Mouse (Mus musculus) gastrocnemius, postnatal 4 days (tissue): ENCODE measurements around the gene Mettl8. TPM values are rescaled to one million over a fixed set of nuclear protein-coding genes. Genes with fewer than 3 reads are reported as not detected.

Experiments
- DNase-seq, 2 experiments: peaks; one replicate each; pipeline ENCODE4 v3.0.0; 2021 to 2022; ENCODE audit warnings: low spot score in 2 of 2, mixed read lengths in 2 of 2
- long read RNA-seq, 2 experiments: library from polyadenylated mRNA; stranded (forward); transcript quantifications; one replicate each; pipeline ENCODE4 v2.0.0; 2021
- total RNA-seq, 2 experiments: library from RNA; stranded (reverse); gene quantifications; 2 replicates each; pipeline ENCODE4 v1.2.3; 2021

Gene Mettl8
- 10 to 100 TPM in 1 of 2 experiments, 1 to 10 TPM in 1; 8.0 to 10.6 TPM for total RNA-seq
- long read RNA-seq, experiment 1, transcript Mettl8-204 (10 exons, 2,347 nt) = major isoform, 6 of 12 reads
- long read RNA-seq, experiment 1, partial matches to known transcripts = 1 of 12 reads
- long read RNA-seq, experiment 1, other reads (novel, unspliced or antisense) = 5 of 12 reads
- long read RNA-seq, experiment 2, transcript Mettl8-204 (10 exons, 2,347 nt) = major isoform, 16 of 24 reads
- long read RNA-seq, experiment 2, partial matches to known transcripts = 0 of 24 reads
- long read RNA-seq, experiment 2, other reads (novel, unspliced or antisense) = 8 of 24 reads

GRCm38 (mm10) chr2:71055300-71056114, at the start of gene Mettl8, which contains the start of gene Dcaf17:
Mettl8 (minus strand) TSS chr2:71055583.
Dcaf17 (plus strand) TSS chr2:71055328.
- peak; percentile 80 to 86 for DNase-seq

DNA sequence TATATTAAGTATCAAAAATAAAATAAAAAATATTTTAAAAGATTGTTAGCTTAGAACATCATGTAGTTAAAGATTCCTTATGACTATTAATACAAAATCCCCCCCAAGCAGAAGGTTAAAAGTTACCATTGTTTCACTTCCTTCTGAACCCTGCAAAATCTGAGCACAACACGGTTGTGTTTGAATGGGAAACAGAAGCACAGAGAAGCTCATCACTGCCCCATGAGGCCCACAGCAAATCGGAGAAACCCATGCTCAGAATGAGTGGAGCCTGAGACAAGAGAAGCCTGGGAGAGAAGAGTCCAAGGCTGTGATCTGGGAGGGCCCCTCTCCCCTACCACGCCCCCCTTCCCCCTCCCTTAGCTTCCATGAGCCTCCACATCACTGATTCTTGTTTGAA, 49.3 kb upstream of the Mettl8 start:
- DNase-seq = no peak

DNA sequence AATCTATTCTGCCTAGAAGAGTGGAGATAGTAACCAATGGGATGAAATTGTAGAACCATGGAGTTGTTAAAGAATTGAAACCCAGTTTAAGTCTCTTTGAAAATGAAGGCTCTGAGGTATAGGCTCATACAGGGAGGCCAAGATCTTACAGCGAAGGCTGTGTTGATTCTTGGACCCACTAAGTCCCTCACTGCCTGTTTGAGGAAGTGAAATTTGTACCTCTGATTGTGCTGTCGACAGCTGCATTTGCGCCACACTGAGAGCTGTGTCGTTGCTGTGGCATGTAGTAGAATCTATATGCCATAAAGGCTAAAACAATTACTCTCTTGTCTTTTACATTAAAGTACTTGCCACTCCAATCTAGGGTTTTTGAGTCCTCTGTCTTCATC, 47.9 kb upstream of the Mettl8 start:
- DNase-seq = no peak

DNA sequence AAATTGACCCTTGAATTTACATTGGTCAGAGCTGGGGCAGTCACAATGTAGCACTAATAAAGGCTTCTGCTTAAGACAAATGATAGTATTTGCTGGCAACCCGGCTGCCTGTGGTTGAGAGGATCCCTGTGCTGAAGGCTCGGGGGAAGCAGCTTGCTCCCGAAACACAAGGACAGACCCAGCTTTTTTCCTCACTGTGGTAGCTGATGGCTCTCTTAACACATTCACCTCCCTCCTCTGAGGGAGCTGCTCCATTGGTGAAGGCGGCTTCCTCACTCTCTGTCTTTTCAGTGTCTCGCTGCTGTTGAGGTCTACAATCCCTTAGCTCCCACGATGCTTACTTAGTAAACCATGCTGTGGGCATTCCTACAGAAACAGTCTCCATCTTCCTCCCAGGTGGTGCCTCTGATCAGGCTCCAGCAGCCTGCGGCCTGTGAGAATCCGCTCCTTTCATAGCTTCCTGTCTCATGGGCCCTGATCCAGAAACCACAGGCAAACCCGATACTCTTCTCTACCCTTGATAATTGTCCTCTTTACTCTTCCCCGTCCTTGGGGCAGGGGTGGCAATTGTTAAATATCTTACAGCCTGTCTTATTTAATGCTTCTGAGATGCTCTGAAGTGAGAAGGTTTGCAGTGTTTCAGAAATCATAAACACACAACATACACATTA, 47.4 kb upstream of the Mettl8 start:
- no peak for DNase-seq

- no peak for DNase-seq
Measured at GRCm38 (mm10) chr2:71096170-71096569, 40.8 kb upstream of the Mettl8 start.

DNA sequence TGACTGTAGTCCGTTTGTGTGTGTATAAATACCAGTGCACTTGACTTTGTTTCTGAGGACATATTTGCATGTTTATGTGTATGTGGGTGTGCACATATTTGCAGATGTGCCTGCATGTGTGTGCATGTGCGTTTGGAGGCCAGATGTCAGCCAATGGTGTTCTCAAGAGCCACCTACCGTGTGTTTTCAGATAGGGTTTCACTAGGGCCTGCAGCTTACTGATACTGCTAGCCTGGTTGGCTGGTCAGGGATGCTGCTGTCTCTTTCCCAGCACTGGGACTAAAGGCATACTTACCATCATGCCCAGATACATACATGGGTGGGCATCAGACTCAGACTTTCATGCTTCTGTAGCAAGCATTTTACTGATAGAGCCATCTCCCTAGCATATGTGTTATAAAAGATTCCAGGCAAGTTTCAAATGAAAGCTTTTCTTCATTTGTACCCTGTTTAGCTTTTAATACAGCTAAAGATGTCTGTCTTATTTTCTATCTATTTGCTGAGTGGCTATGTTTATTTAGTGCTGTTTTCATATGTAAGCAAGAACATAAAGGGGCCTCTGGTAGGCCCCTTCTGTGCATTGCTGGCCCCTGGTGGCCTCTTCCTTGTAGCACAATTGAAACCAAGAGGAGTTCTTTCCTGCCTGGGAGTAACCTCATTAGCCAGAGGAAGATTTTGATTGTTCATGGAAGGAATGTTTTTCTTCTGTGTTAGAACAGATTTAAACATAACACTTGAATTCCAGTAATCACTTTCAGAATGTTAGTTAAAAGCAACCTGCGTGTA, 35.5 kb upstream of the Mettl8 start:
- DNase-seq = no peak

GRCm38 (mm10) chr2:71089766-71090165, 34.4 kb upstream of the Mettl8 start:
- no peak for DNase-seq

DNA sequence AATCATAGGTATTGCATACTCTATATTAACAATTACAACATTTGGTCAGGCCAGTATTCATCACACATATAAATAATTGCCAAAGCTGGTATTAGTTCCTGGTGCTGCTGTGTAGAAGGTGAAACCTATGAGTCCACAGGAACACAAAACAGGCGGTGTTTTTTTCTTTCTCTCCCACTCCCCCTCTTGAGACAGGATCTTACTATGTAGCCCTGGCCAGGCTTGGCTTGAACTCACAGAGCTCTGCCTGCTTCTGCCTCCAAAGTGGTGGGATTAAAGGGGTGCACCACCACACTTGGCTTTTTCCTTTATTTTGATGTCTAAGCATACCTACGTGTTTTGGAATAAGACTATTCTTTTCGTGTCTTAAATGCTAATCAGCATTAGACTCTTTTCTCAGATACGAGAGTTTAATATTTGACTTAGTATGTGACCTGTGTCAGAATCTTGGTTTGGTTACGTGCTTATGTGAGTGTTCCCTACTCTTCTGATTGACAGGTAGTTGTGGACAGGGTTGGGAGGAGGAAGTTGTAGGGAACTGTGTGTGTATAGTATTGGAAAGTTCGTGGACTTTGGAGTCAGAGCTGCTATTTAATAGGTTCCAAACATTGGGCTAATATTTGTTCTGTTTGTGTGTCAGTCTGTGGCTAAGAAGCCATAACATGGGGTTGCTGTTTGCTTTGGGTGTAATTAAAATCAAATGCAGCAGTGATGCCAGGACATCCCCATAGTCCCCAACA, 28.2 kb upstream of the Mettl8 start:
- no peak for DNase-seq

DNA sequence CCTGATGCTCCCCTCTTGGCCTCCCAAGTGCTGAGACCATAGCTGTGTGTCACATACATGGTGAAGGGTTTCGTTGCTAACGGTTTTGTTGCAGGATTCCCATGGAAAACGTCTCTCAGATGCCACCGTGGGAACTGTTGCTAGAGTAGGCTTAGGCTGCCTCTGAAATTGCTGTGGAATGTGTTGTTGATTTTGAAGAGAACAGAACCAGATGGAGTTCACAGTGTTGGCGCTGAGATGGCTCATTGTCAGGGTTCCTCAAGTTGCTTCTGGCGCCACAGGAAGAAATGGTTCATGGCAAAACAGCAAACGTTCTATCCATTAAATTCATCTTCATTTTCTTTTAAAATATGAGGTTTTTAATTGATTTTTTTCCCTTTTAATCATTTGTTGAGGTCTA, 27.0 kb upstream of the Mettl8 start:
- DNase-seq = no peak

- DNase-seq = no peak
Measured at GRCm38 (mm10) chr2:71073828-71074227, 18.4 kb upstream of the Mettl8 start.

- no peak for DNase-seq
Measured at GRCm38 (mm10) chr2:71073330-71073729, 17.9 kb upstream of the Mettl8 start.

DNA sequence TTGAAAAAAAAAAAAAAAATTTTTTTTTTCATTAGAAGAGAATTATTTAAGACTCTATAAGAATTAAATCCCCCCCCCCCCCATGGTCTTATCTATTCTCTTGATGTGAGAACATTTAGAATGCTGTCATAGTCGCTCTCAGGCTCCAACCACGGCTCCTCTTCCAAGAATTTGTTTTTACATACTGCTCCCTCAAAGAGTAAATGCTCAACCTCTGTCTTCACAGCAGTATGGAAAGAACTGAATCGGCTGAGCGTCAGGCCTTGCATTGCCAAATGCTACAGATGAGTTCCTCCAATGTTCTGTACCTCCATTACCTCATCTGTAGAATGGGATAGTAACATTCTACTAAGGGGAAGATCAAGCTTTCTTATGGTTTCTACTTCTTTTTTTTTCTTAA, 16.2 kb upstream of the Mettl8 start:
- DNase-seq = no peak

DNA sequence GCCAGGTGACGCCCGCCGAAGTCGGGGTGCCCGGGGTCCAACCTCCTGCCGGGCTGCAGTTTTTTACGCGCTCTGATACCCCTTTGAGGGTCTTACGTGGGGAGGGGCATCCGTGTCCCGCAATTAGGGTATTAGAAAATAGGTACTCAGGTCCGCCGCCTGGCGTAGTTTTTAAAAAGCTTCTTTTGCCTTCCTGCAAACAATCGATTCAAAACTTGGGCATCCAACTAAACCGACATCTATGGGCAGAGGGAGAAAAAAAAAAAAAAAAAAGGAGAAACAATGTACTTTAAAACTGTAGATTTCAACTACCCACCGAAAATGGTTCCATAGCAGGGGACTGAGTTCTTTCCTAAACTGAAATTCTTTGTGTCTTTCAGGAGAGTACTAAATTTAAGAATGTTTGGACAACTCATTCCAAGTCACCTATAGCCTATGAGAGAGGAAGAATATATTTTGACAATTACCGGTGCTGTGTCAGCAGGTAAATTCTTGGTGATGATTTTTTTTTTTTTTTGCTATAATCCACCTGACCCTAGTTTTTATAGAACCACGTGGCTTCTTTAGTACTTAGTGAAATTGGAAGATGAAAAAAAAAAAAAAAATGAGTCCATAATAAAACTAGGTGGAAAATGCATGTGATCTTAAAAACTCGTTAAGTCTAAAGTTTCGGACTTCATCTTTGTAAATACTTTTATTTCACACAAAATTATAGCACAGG, 892 bp upstream of the Mettl8 start:
- no peak for DNase-seq

- no peak for DNase-seq
Measured at GRCm38 (mm10) chr2:71054716-71055115, 667 bp downstream of the Mettl8 start.

GRCm38 (mm10) chr2:71050511-71050910, 4.9 kb downstream of the Mettl8 start:
- no peak for DNase-seq

GRCm38 (mm10) chr2:71048896-71049295, 6.5 kb downstream of the Mettl8 start:
- DNase-seq = no peak

DNA sequence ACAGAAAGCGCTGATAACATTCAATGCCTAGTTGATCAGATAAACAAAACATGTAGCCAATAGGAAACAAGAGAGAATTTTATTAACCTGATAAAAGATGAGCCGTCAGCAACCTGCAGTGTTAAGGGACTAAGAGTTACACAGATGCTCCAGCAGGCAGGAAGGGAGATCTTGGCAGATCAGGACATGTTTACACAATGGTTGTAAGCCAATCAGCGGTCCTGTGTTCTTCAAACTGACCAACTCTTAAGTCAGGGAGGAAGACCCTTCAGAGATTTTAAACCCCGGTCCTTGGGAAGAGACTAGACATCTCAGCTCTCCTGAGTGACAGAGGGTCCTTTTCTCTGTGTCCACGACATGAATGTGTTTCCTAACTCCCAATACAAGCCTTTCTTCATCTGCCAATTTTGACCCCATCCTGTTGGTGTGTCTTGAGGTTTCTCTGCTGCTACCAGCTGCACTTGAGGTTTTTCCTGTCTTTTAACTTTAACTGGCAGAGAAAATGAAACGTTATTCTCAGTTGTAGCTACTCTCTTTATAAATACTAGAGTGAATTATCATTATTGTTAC, 8.5 kb downstream of the Mettl8 start:
- DNase-seq = no peak

GRCm38 (mm10) chr2:71046151-71046550, 9.2 kb downstream of the Mettl8 start:
- no peak for DNase-seq

- DNase-seq = peak; percentile 68 to 78
Measured at GRCm38 (mm10) chr2:71039522-71040121, 15.8 kb downstream of the Mettl8 start.
